ENCODE assay signal across 15 mouse cellular contexts in genomic region chr5:66850721-66851251, GRCm38 (mm10).
A peak's percentile ranks its signal among the peaks of the same experiment; 100 is the strongest.
DNase-seq lines count a peak whose midpoint lies in the region; ATAC-seq and TF ChIP-seq lines count a peak whose summit lies in the region.
"Had no signal": no experiment of that assay in that cellular context is flagged by ENCODE, and none has a peak within 500 bp of the region (broad histone marks: within the 10 kb centered on the region; RNA-seq: fewer than 3 reads in every experiment).

No protein-coding gene starts in this region.

- no peak for TF ChIP-seq EP300 in heart, adult 2 months (IDR thresholded peaks at IDR 0.05; ENCODE audit: insufficient read depth, low read depth, low read length)

- no peaks in the 10 kb centered on the region for H3K9me3 ChIP-seq in neural tube, embryonic 15.5 days (replicated peaks)
- H3K9me3 ChIP-seq: limb, embryonic 15.5 days had no signal

- H3K27ac ChIP-seq in heart, adult 2 months: peak overlapping the region; percentile 49
- peak overlapping the region; percentile 80 for H3K27ac ChIP-seq in layer of hippocampus, adult 2 months
- H3K27ac ChIP-seq in neural tube, embryonic 15.5 days (replicated peaks): peak overlapping the region; percentile 58
- H3K27ac ChIP-seq: limb, embryonic 15.5 days had no signal

- 0 out of 2 replicates have a peak overlapping the region, but pooled peaks have one; percentile 2 for H3K9ac ChIP-seq in heart, adult 2 months (ENCODE audit: low read depth, low read length)
- H3K9ac ChIP-seq in neural tube, embryonic 15.5 days (replicated peaks): no peak overlapping the region
- H3K9ac ChIP-seq: limb, embryonic 15.5 days had no signal

- H3K36me3 ChIP-seq in heart, adult 2 months (ENCODE audit: control insufficient read depth, insufficient read depth, low read length): peaks cover 8% of the 10 kb centered on the region
- no peaks in the 10 kb centered on the region for H3K36me3 ChIP-seq in neural tube, embryonic 15.5 days
- H3K36me3 ChIP-seq: limb, embryonic 15.5 days had no signal

- intact Hi-C loops in heart, adult 2 months (cut with DNase I): no loop called here
- intact Hi-C loops in heart, postnatal 10 days (cut with DNase I): no loop called here

- 41% methylated on average over 11 of the region's 11 CpGs for WGBS in heart, adult 2 months
- WGBS in neural tube, embryonic 15.5 days: 44% methylated on average over 11 of the region's 11 CpGs

- no peak for DNase-seq in heart, adult 2 months
- no peak for DNase-seq in heart, postnatal 10 days
- peak; percentile 66 for DNase-seq in brain, embryonic 14.5 days (ENCODE audit: low read depth)
- peak; percentile 68 to 71 for DNase-seq in layer of hippocampus, adult 2 months (ENCODE audit: low spot score in 2 of 2)
- DNase-seq: adrenal gland, postnatal 10 days; cerebellum, adult 18-20 months; kidney, postnatal 14 days had no signal

- peaks cover 3% of the 10 kb centered on the region for H3K79me2 ChIP-seq in heart, adult 2 months (replicated peaks; ENCODE audit: control insufficient read depth, insufficient read depth, low read length)

- no peaks in the 10 kb centered on the region for H3K27me3 ChIP-seq in heart, adult 2 months (ENCODE audit: control insufficient read depth, insufficient read depth, low read length)
- H3K27me3 ChIP-seq in neural tube, embryonic 15.5 days (replicated peaks): no peaks in the 10 kb centered on the region
- H3K27me3 ChIP-seq: limb, embryonic 15.5 days; Patski had no signal

- TF ChIP-seq POLR2A in heart, adult 2 months (IDR thresholded peaks at IDR 0.05; ENCODE audit: insufficient read depth, low read depth, low read length): no peak
- TF ChIP-seq POLR2A in brain, embryonic 14.5 days (IDR thresholded peaks at IDR 0.05; ENCODE audit: borderline replicate concordance, extremely low read depth, insufficient read depth, insufficient read length, poor library complexity, severe bottlenecking): no peak

- H3K4me3 ChIP-seq in heart, adult 2 months: no peak overlapping the region
- no peak overlapping the region for H3K4me3 ChIP-seq in layer of hippocampus, adult 2 months
- no peak overlapping the region for H3K4me3 ChIP-seq in neural tube, embryonic 15.5 days (replicated peaks)
- H3K4me3 ChIP-seq: limb, embryonic 15.5 days had no signal

- H3K4me2 ChIP-seq in neural tube, embryonic 15.5 days: no peak overlapping the region
- H3K4me2 ChIP-seq: heart, embryonic 11.5 days; limb, embryonic 15.5 days had no signal

- H3K4me1 ChIP-seq in heart, adult 2 months (ENCODE audit: control insufficient read depth, insufficient read depth, low read length): peaks cover 28% of the 10 kb centered on the region
- H3K4me1 ChIP-seq in neural tube, embryonic 15.5 days: peaks cover 35% of the 10 kb centered on the region
- H3K4me1 ChIP-seq: limb, embryonic 15.5 days had no signal

- no peak for ATAC-seq in neural tube, embryonic 15.5 days (ENCODE audit: low FRiP score)
- no peak for ATAC-seq in megakaryocyte progenitor cell, adult 5-6 weeks (replicated peaks; ENCODE audit: poor library complexity)
- ATAC-seq in erythroblast, adult 5-6 weeks (replicated peaks; ENCODE audit: low FRiP score, poor library complexity, severe bottlenecking): no peak
- ATAC-seq in erythroid progenitor cell, adult 5-6 weeks (replicated peaks; ENCODE audit: low FRiP score, poor library complexity, severe bottlenecking): no peak
- ATAC-seq: inflammation-experienced regulatory T-cells, adult 6 months; Patski had no signal

- no peak for TF ChIP-seq CTCF in heart, adult 2 months (IDR thresholded peaks at IDR 0.05)
- no peak for TF ChIP-seq CTCF in brain, embryonic 14.5 days (IDR thresholded peaks at IDR 0.05; ENCODE audit: borderline replicate concordance, extremely low read depth, insufficient read depth, insufficient read length)
- no peak for TF ChIP-seq CTCF in layer of hippocampus, adult 2 months (conservative IDR thresholded peaks at IDR 0.05)

Comparison
In these comparisons a context has a peak if more than half of its experiments do, and no peak if none do; other contexts are left out.
1. DNase-seq: peak in brain, embryonic 14.5 days (single experiment) and layer of hippocampus, adult 2 months (2 of 2); none in heart, adult 2 months (0 of 2) and heart, postnatal 10 days (0 of 2).
2. Peak in every context shown above with its lines, with median percentiles within 50 percentile points of each other: H3K27ac ChIP-seq.